ENCODE assay signal across 14 mouse cellular contexts in genomic region chr9:59254716-59255421, GRCm38 (mm10). TPM values are rescaled to one million over a fixed set of nuclear protein-coding genes. Genes with fewer than 3 reads are reported as not detected.
DNase-seq lines count a peak whose midpoint lies in the region; ATAC-seq lines count a peak whose summit lies in the region.
"Had no signal": no experiment of that assay in that cellular context is flagged by ENCODE, and none has a peak within 500 bp of the region (broad histone marks: within the 10 kb centered on the region; RNA-seq: fewer than 3 reads in every experiment).

No protein-coding gene starts in this region.

- ATAC-seq in neural tube, embryonic 13.5 days (ENCODE audit: low read depth), result peak; percentile 47; the same call in 1 of the 2 replicates
- peak; percentile 62 for ATAC-seq in intestine, embryonic 15.5 days
- ATAC-seq: forebrain, embryonic 13.5 days had no signal

- peak; percentile 10 for DNase-seq in heart, adult 8-10 months (ENCODE audit: low spot score)
- no peak for DNase-seq in heart, adult 18-20 months
- DNase-seq in neural tube, embryonic 10.5 days (ENCODE audit: extremely low spot score, low spot score), result no peak
- DNase-seq in yolk sac, embryonic 10.5 days (ENCODE audit: low spot score), result peak; percentile 78
- DNase-seq in thymus, postnatal 36 days, result no peak
- DNase-seq: cerebellum, adult 11 months; midbrain, embryonic 14.5 days; thymus, postnatal 25 days had no signal

- no peak overlapping the region for H3K27ac ChIP-seq in neural tube, embryonic 13.5 days (replicated peaks)
- no peak overlapping the region for H3K27ac ChIP-seq in intestine, embryonic 15.5 days
- H3K27ac ChIP-seq: forebrain, embryonic 13.5 days; heart, embryonic 10.5 days; hindbrain, embryonic 15.5 days; limb, embryonic 12.5 days had no signal

- no peaks in the 10 kb centered on the region for H3K36me3 ChIP-seq in neural tube, embryonic 13.5 days
- no peaks in the 10 kb centered on the region for H3K36me3 ChIP-seq in intestine, embryonic 15.5 days
- H3K36me3 ChIP-seq: heart, embryonic 10.5 days; hindbrain, embryonic 15.5 days; limb, embryonic 12.5 days had no signal

- H3K9me3 ChIP-seq in neural tube, embryonic 13.5 days, result no peaks in the 10 kb centered on the region
- H3K9me3 ChIP-seq in intestine, embryonic 15.5 days, result no peaks in the 10 kb centered on the region
- H3K9me3 ChIP-seq: forebrain, embryonic 13.5 days; heart, embryonic 10.5 days; hindbrain, embryonic 15.5 days had no signal

- H3K4me3 ChIP-seq in neural tube, embryonic 13.5 days, result no peak overlapping the region
- H3K4me3 ChIP-seq in intestine, embryonic 15.5 days (replicated peaks), result no peak overlapping the region
- H3K4me3 ChIP-seq: forebrain, embryonic 13.5 days; heart, embryonic 10.5 days; hindbrain, embryonic 15.5 days; limb, embryonic 12.5 days had no signal

- no peak overlapping the region for H3K4me2 ChIP-seq in neural tube, embryonic 13.5 days
- H3K4me2 ChIP-seq in intestine, embryonic 15.5 days (replicated peaks), result no peak overlapping the region
- H3K4me2 ChIP-seq: forebrain, embryonic 13.5 days; hindbrain, embryonic 15.5 days; limb, embryonic 12.5 days had no signal

- H3K9ac ChIP-seq in neural tube, embryonic 13.5 days, result no peak overlapping the region
- no peak overlapping the region for H3K9ac ChIP-seq in intestine, embryonic 15.5 days
- H3K9ac ChIP-seq: forebrain, embryonic 13.5 days; hindbrain, embryonic 15.5 days; limb, embryonic 12.5 days had no signal

- WGBS in neural tube, embryonic 13.5 days, result 66% methylated on average over 5 of the region's 5 CpGs
- 45% methylated on average over 5 of the region's 5 CpGs for WGBS in intestine, embryonic 15.5 days

- no peaks in the 10 kb centered on the region for H3K27me3 ChIP-seq in neural tube, embryonic 13.5 days
- no peaks in the 10 kb centered on the region for H3K27me3 ChIP-seq in intestine, embryonic 15.5 days (replicated peaks)
- H3K27me3 ChIP-seq: forebrain, embryonic 13.5 days; hindbrain, embryonic 15.5 days; limb, embryonic 12.5 days had no signal

- H3K4me1 ChIP-seq in neural tube, embryonic 13.5 days (replicated peaks), result peaks cover 16% of the 10 kb centered on the region
- peaks cover 4% of the 10 kb centered on the region; the same call in 1 of the 2 replicates for H3K4me1 ChIP-seq in intestine, embryonic 15.5 days (replicated peaks)
- H3K4me1 ChIP-seq: forebrain, embryonic 13.5 days had no signal

RNA-seq across cellular contexts. Expression of gene Adpgk, which starts 36.5 kb away (rescaled TPM):
- total RNA-seq in heart, adult 8-10 months (2022), result 1 to 10 TPM; 6.8 to 7.8 (median 7.5) TPM
- total RNA-seq in heart, adult 18-20 months (2021), result 1 to 10 TPM; 8.4 to 8.5 TPM
- polyA plus RNA-seq in neural tube, embryonic 13.5 days (2015; fragmentation: Nextera tagmentation; extraction: Ambion mirVana), result 27.3 and 28.1 TPM in 2 replicates
- polyA plus RNA-seq in intestine, embryonic 15.5 days (2015; fragmentation: Nextera tagmentation; extraction: Ambion mirVana), result 31.1 and 31.3 TPM in 2 replicates

Comparison
In these comparisons a context has a peak if more than half of its experiments do, and no peak if none do; other contexts are left out.
1. DNase-seq: peak in heart, adult 8-10 months (single experiment) and yolk sac, embryonic 10.5 days (single experiment); none in heart, adult 18-20 months (0 of 2), neural tube, embryonic 10.5 days (single experiment) and thymus, postnatal 36 days (0 of 2).